Comparison of ENCODE assay signal across 9 mouse cellular contexts in the genomic region with DNA sequence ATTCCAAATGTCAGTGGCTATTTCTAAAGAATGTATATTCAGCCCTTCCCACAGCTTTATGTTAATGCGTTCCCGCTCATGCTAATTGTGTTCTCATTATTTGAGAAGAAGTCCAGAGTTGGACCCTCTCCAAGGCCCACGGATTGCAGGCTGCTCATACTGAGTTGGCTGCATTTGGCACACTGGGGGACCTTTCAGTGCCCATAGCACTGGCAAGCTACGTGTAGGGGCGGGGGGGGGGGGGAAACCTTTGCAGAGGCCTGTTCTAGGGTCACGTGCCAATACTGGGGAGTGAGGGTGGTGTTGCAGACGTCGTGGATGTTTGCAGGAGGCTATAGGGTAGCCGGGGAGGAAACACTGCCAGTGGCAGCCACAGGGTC.
DNase-seq lines count a peak whose midpoint lies in the region; ATAC-seq and TF ChIP-seq lines count a peak whose summit lies in the region.
"Had no signal": no experiment of that assay in that cellular context is flagged by ENCODE, and none has a peak within 500 bp of the region (broad histone marks: within the 10 kb centered on the region; RNA-seq: fewer than 3 reads in every experiment).

No protein-coding gene starts in this region.

- H3K27me3 ChIP-seq in lung, embryonic 14.5 days (ENCODE audit: insufficient read depth, low read length), result no peaks in the 10 kb centered on the region
- no peaks in the 10 kb centered on the region for H3K27me3 ChIP-seq in hindbrain, embryonic 13.5 days
- H3K27me3 ChIP-seq in liver, embryonic 12.5 days (replicated peaks), result peaks cover 7% of the 10 kb centered on the region; the same call in 1 of the 2 replicates
- H3K27me3 ChIP-seq in intestine, postnatal 0 days (replicated peaks; ENCODE audit: control insufficient read depth, insufficient read depth, low read length), result no peaks in the 10 kb centered on the region

- no peak for TF ChIP-seq CTCF in lung, embryonic 14.5 days (IDR thresholded peaks at IDR 0.05; ENCODE audit: low read depth)
- TF ChIP-seq CTCF in intestine, postnatal 0 days (IDR thresholded peaks at IDR 0.05; ENCODE audit: low read depth), result no peak

- H3K4me1 ChIP-seq in lung, embryonic 14.5 days (ENCODE audit: insufficient read depth), result 0 out of 2 replicates have a peak, but pooled peaks cover 4% of the 10 kb centered on the region
- H3K4me1 ChIP-seq in hindbrain, embryonic 13.5 days (replicated peaks), result peaks cover 35% of the 10 kb centered on the region
- H3K4me1 ChIP-seq in liver, embryonic 12.5 days, result no peaks in the 10 kb centered on the region
- no peaks in the 10 kb centered on the region for H3K4me1 ChIP-seq in intestine, postnatal 0 days (replicated peaks; ENCODE audit: control insufficient read depth, insufficient read depth, low read length)
- H3K4me1 ChIP-seq: liver, embryonic 13.5 days had no signal

- 18% methylated on average over 9 of the region's 9 CpGs for WGBS in lung, embryonic 14.5 days
- 20% methylated on average over 9 of the region's 9 CpGs for WGBS in hindbrain, embryonic 13.5 days
- 23% methylated on average over 9 of the region's 9 CpGs for WGBS in liver, embryonic 12.5 days (ENCODE audit: insufficient replicate concordance)
- WGBS in intestine, postnatal 0 days, result 32% methylated on average over 9 of the region's 9 CpGs

- no peak for ATAC-seq in lung, embryonic 14.5 days (ENCODE audit: insufficient read depth)
- peak; percentile 82 for ATAC-seq in hindbrain, embryonic 13.5 days (ENCODE audit: low FRiP score)
- ATAC-seq in liver, embryonic 12.5 days, result no peak
- ATAC-seq in intestine, postnatal 0 days, result no peak

- H3K4me2 ChIP-seq in lung, embryonic 14.5 days, result 0 out of 2 replicates have a peak overlapping the region, but pooled peaks have one; percentile 20
- peak overlapping the region; percentile 17; the same call in 1 of the 2 replicates for H3K4me2 ChIP-seq in hindbrain, embryonic 13.5 days
- no peak overlapping the region for H3K4me2 ChIP-seq in liver, embryonic 12.5 days
- no peak overlapping the region for H3K4me2 ChIP-seq in intestine, postnatal 0 days (replicated peaks; ENCODE audit: low read depth)
- H3K4me2 ChIP-seq: liver, embryonic 13.5 days had no signal

- DNase-seq in frontal cortex, adult 2 months (ENCODE audit: extremely low spot score in 1 of 2, low spot score in 1 of 2), result peak; percentile 25 to 66
- DNase-seq in frontal cortex, postnatal 14 days (ENCODE audit: low spot score in 2 of 2), result no peak
- peak; percentile 62 for DNase-seq in lung, embryonic 14.5 days
- DNase-seq in lung, adult 18-20 months, result no peak
- DNase-seq in right cerebral cortex, adult 2 months (ENCODE audit: low spot score in 2 of 2), result peak; percentile 56
- DNase-seq: liver, embryonic 13.5 days had no signal

- H3K27ac ChIP-seq in lung, embryonic 14.5 days (ENCODE audit: low read depth), result no peak overlapping the region
- H3K27ac ChIP-seq in hindbrain, embryonic 13.5 days, result peak overlapping the region; percentile 52
- no peak overlapping the region for H3K27ac ChIP-seq in liver, embryonic 12.5 days
- H3K27ac ChIP-seq in intestine, postnatal 0 days (ENCODE audit: low read depth, low read length), result no peak overlapping the region
- H3K27ac ChIP-seq: liver, embryonic 13.5 days had no signal

- H3K9ac ChIP-seq in lung, embryonic 14.5 days, result no peak overlapping the region
- no peak overlapping the region for H3K9ac ChIP-seq in hindbrain, embryonic 13.5 days
- H3K9ac ChIP-seq in liver, embryonic 12.5 days, result no peak overlapping the region
- no peak overlapping the region for H3K9ac ChIP-seq in intestine, postnatal 0 days (ENCODE audit: low read depth, low read length)
- H3K9ac ChIP-seq: liver, embryonic 13.5 days had no signal

- H3K36me3 ChIP-seq in lung, embryonic 14.5 days (ENCODE audit: insufficient read depth), result no peaks in the 10 kb centered on the region
- no peaks in the 10 kb centered on the region for H3K36me3 ChIP-seq in hindbrain, embryonic 13.5 days
- H3K36me3 ChIP-seq in liver, embryonic 12.5 days, result no peaks in the 10 kb centered on the region
- H3K36me3 ChIP-seq in intestine, postnatal 0 days (ENCODE audit: control insufficient read depth, insufficient read depth), result no peaks in the 10 kb centered on the region
- H3K36me3 ChIP-seq: liver, embryonic 13.5 days had no signal

- H3K9me3 ChIP-seq in lung, embryonic 14.5 days (ENCODE audit: low read depth, low read length), result no peaks in the 10 kb centered on the region
- H3K9me3 ChIP-seq in hindbrain, embryonic 13.5 days, result no peaks in the 10 kb centered on the region
- H3K9me3 ChIP-seq in liver, embryonic 12.5 days (replicated peaks), result no peaks in the 10 kb centered on the region
- H3K9me3 ChIP-seq in intestine, postnatal 0 days (ENCODE audit: control insufficient read depth), result no peaks in the 10 kb centered on the region
- H3K9me3 ChIP-seq: liver, embryonic 13.5 days had no signal

- H3K4me3 ChIP-seq in lung, embryonic 14.5 days (ENCODE audit: low read depth, low read length), result no peak overlapping the region
- no peak overlapping the region for H3K4me3 ChIP-seq in hindbrain, embryonic 13.5 days
- H3K4me3 ChIP-seq in liver, embryonic 12.5 days, result no peak overlapping the region
- no peak overlapping the region for H3K4me3 ChIP-seq in intestine, postnatal 0 days (ENCODE audit: low read depth, low read length)
- H3K4me3 ChIP-seq: liver, embryonic 13.5 days had no signal

Comparison
In these comparisons a context has a peak if more than half of its experiments do, and no peak if none do; other contexts are left out.
1. DNase-seq: peak in frontal cortex, adult 2 months (2 of 2), lung, embryonic 14.5 days (single experiment) and right cerebral cortex, adult 2 months (2 of 2); none in frontal cortex, postnatal 14 days (0 of 2) and lung, adult 18-20 months (0 of 2).
2. H3K4me2 ChIP-seq: peak in lung, embryonic 14.5 days (single experiment) and hindbrain, embryonic 13.5 days (single experiment); none in liver, embryonic 12.5 days (single experiment) and intestine, postnatal 0 days (single experiment).